Mouse (Mus musculus): ENCODE data around the gene Strn. TPM values are rescaled to one million over a fixed set of nuclear protein-coding genes. Genes with fewer than 3 reads are reported as not detected.

Strn gene
- polyA plus RNA-seq, 1 experiment from 2014 or later, result 21.0 TPM

- WGBS (ENCODE audit: missing documents), result 88% methylated on average over 7 of the region's 7 CpGs
- no peak overlapping the region for H3K27ac ChIP-seq
- no peak overlapping the region for H3K4me3 ChIP-seq (ENCODE audit: inconsistent target)
- H3K79me2 ChIP-seq (ENCODE audit: inconsistent target), result no peaks in the 10 kb centered on the region
- no peaks in the 10 kb centered on the region for H3K36me3 ChIP-seq (ENCODE audit: inconsistent target)
Measured at GRCm38 (mm10) chr17:78619981-78620380, 117.0 kb downstream of the Strn start.

- Histone ChIP-seq H3K27ac (no peak overlapping the region), H3K4me3 (ENCODE audit: inconsistent target) (no peak overlapping the region), H3K79me2 (ENCODE audit: inconsistent target) (no peaks in the 10 kb centered on the region), H3K36me3 (ENCODE audit: inconsistent target) (no peaks in the 10 kb centered on the region)
- WGBS (ENCODE audit: missing documents), result 90% methylated on average over 5 of the region's 5 CpGs
Measured at GRCm38 (mm10) chr17:78618164-78618693, 118.8 kb downstream of the Strn start.

- no peak overlapping the region for H3K27ac ChIP-seq
- no peaks in the 10 kb centered on the region for H3K79me2 ChIP-seq (ENCODE audit: inconsistent target)
- 83% methylated on average over 3 of the region's 3 CpGs for WGBS (ENCODE audit: missing documents)
- H3K36me3 ChIP-seq (ENCODE audit: inconsistent target), result no peaks in the 10 kb centered on the region
- H3K4me3 ChIP-seq (ENCODE audit: inconsistent target), result no peak overlapping the region
Measured at GRCm38 (mm10) chr17:78615096-78615495, 121.9 kb downstream of the Strn start.

- Histone ChIP-seq H3K79me2 (ENCODE audit: inconsistent target) (no peaks in the 10 kb centered on the region), H3K4me3 (ENCODE audit: inconsistent target) (no peak overlapping the region), H3K27ac (no peak overlapping the region), H3K36me3 (ENCODE audit: inconsistent target) (no peaks in the 10 kb centered on the region)
- 86% methylated on average over 2 of the region's 2 CpGs for whole genome bisulfite sequencing (ENCODE audit: missing documents)
Measured at GRCm38 (mm10) chr17:78614481-78614880, 122.5 kb downstream of the Strn start.

- H3K4me3 ChIP-seq (ENCODE audit: inconsistent target), result no peak overlapping the region
- no peaks in the 10 kb centered on the region for H3K36me3 ChIP-seq (ENCODE audit: inconsistent target)
- H3K27ac ChIP-seq, result no peak overlapping the region
- no peaks in the 10 kb centered on the region for H3K79me2 ChIP-seq (ENCODE audit: inconsistent target)
- 92% methylated on average over 6 of the region's 6 CpGs for WGBS (ENCODE audit: missing documents)
Measured at GRCm38 (mm10) chr17:78611117-78611516, 125.9 kb downstream of the Strn start.

GRCm38 (mm10) chr17:78609191-78609855 is 127.7 kb downstream of the Strn start:
- no peak overlapping the region for H3K27ac ChIP-seq
- no peak overlapping the region for H3K4me3 ChIP-seq (ENCODE audit: inconsistent target)
- H3K36me3 ChIP-seq (ENCODE audit: inconsistent target), result no peaks in the 10 kb centered on the region
- H3K79me2 ChIP-seq (ENCODE audit: inconsistent target), result no peaks in the 10 kb centered on the region
- 90% methylated on average over 11 of the region's 13 CpGs for WGBS (ENCODE audit: missing documents)

- no peak overlapping the region for H3K4me3 ChIP-seq (ENCODE audit: inconsistent target)
Measured at GRCm38 (mm10) chr17:78608716-78609115, 128.3 kb downstream of the Strn start.

GRCm38 (mm10) chr17:78608135-78608670 is 128.8 kb downstream of the Strn start:
- Histone ChIP-seq H3K4me3 (ENCODE audit: inconsistent target) (no peak overlapping the region), H3K27ac (no peak overlapping the region), H3K79me2 (ENCODE audit: inconsistent target) (no peaks in the 10 kb centered on the region), H3K36me3 (ENCODE audit: inconsistent target) (no peaks in the 10 kb centered on the region)
- WGBS (ENCODE audit: missing documents), result 24% methylated on average over 16 of the region's 16 CpGs

More at GRCm38 (mm10) chr17:78608716-78609115, 128.3 kb downstream of the Strn start:
- H3K36me3 ChIP-seq (ENCODE audit: inconsistent target), result no peaks in the 10 kb centered on the region
- WGBS (ENCODE audit: missing documents), result 64% methylated on average over 2 of the region's 8 CpGs
- no peak overlapping the region for H3K27ac ChIP-seq
- no peaks in the 10 kb centered on the region for H3K79me2 ChIP-seq (ENCODE audit: inconsistent target)

GRCm38 (mm10) chr17:78604431-78604830 is 132.6 kb downstream of the Strn start:
- 76% methylated on average over 6 of the region's 6 CpGs for WGBS (ENCODE audit: missing documents)
- Histone ChIP-seq H3K36me3 (ENCODE audit: inconsistent target) (no peaks in the 10 kb centered on the region), H3K4me3 (ENCODE audit: inconsistent target) (no peak overlapping the region), H3K27ac (no peak overlapping the region), H3K79me2 (ENCODE audit: inconsistent target) (no peaks in the 10 kb centered on the region)

- Histone ChIP-seq H3K79me2 (ENCODE audit: inconsistent target) (no peaks in the 10 kb centered on the region), H3K36me3 (ENCODE audit: inconsistent target) (no peaks in the 10 kb centered on the region)
- WGBS (ENCODE audit: missing documents), result 20% methylated on average over 8 of the region's 8 CpGs
Measured at GRCm38 (mm10) chr17:78603872-78604271, 133.1 kb downstream of the Strn start.

GRCm38 (mm10) chr17:78602316-78602715 is 134.7 kb downstream of the Strn start:
- WGBS (ENCODE audit: missing documents), result 90% methylated on average over 14 of the region's 14 CpGs
- Histone ChIP-seq H3K79me2 (ENCODE audit: inconsistent target) (no peaks in the 10 kb centered on the region), H3K36me3 (ENCODE audit: inconsistent target) (no peaks in the 10 kb centered on the region), H3K27ac (no peak overlapping the region), H3K4me3 (ENCODE audit: inconsistent target) (no peak overlapping the region)

More at GRCm38 (mm10) chr17:78603872-78604271, 133.1 kb downstream of the Strn start:
- H3K4me3 ChIP-seq (ENCODE audit: inconsistent target), result no peak overlapping the region
- no peak overlapping the region for H3K27ac ChIP-seq

- Histone ChIP-seq H3K4me3 (ENCODE audit: inconsistent target) (no peak overlapping the region), H3K27ac (no peak overlapping the region), H3K36me3 (ENCODE audit: inconsistent target) (no peaks in the 10 kb centered on the region), H3K79me2 (ENCODE audit: inconsistent target) (no peaks in the 10 kb centered on the region)
- WGBS (ENCODE audit: missing documents), result 94% methylated on average over 11 of the region's 12 CpGs
Measured at GRCm38 (mm10) chr17:78601601-78602000, 135.4 kb downstream of the Strn start.

GRCm38 (mm10) chr17:78601042-78601441 is 136.0 kb downstream of the Strn start:
- 88% methylated on average over 6 of the region's 6 CpGs for WGBS (ENCODE audit: missing documents)
- Histone ChIP-seq H3K4me3 (ENCODE audit: inconsistent target) (no peak overlapping the region), H3K36me3 (ENCODE audit: inconsistent target) (no peaks in the 10 kb centered on the region), H3K79me2 (ENCODE audit: inconsistent target) (no peaks in the 10 kb centered on the region), H3K27ac (no peak overlapping the region)
